ENCODE assay signal across 13 mouse cellular contexts in the genomic region with DNA sequence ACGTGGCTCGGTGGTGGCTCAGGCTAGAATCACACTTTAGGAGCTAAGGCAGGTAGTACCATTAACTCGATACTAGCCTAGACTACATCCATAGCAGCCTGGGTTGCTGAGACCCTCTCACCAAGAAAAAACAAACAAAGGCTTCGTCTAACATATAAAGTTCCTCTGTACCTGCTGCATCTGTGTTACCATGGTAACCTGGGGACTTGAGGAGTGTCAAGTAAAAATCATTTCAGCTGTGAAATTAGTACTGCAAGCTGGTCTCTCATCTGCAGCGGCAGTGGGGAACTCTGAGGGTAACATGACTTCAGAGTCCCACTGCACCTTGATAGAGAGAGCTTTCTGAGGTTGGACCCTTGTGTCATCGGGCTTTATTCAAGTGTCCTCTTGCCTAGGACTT.
DNase-seq lines count a peak whose midpoint lies in the region; ATAC-seq and TF ChIP-seq lines count a peak whose summit lies in the region.
"Had no signal": no experiment of that assay in that cellular context is flagged by ENCODE, and none has a peak within 500 bp of the region (broad histone marks: within the 10 kb centered on the region; RNA-seq: fewer than 3 reads in every experiment).

No protein-coding gene starts in this region.

- H3K27me3 ChIP-seq in heart, embryonic 10.5 days (ENCODE audit: insufficient read depth, poor library complexity, severe bottlenecking), result no peaks in the 10 kb centered on the region
- H3K27me3 ChIP-seq in kidney, postnatal 0 days (ENCODE audit: insufficient read depth, low read length), result no peaks in the 10 kb centered on the region
- H3K27me3 ChIP-seq in embryonic facial prominence, embryonic 10.5 days (replicated peaks; ENCODE audit: low read depth, poor library complexity, severe bottlenecking), result no peaks in the 10 kb centered on the region
- H3K27me3 ChIP-seq in limb, embryonic 10.5 days (ENCODE audit: low read depth, poor library complexity, severe bottlenecking), result no peaks in the 10 kb centered on the region
- H3K27me3 ChIP-seq: forebrain, embryonic 15.5 days; liver, embryonic 12.5 days; midbrain, embryonic 12.5 days had no signal

- H3K4me2 ChIP-seq in kidney, postnatal 0 days (ENCODE audit: low read length), result no peak overlapping the region
- H3K4me2 ChIP-seq: forebrain, embryonic 15.5 days; liver, embryonic 12.5 days; midbrain, embryonic 12.5 days had no signal

- H3K4me3 ChIP-seq in heart, embryonic 10.5 days, result no peak overlapping the region
- no peak overlapping the region for H3K4me3 ChIP-seq in kidney, postnatal 0 days (replicated peaks; ENCODE audit: low read depth, low read length)
- H3K4me3 ChIP-seq in embryonic facial prominence, embryonic 10.5 days, result no peak overlapping the region
- H3K4me3 ChIP-seq in limb, embryonic 10.5 days, result no peak overlapping the region
- H3K4me3 ChIP-seq: forebrain, embryonic 15.5 days; liver, embryonic 12.5 days; midbrain, embryonic 12.5 days had no signal

- intact Hi-C loops in heart, postnatal 10 days (cut with DNase I), result loop anchor here (5.0 kb wide), 2 partner anchors 35 to 65 kb away; no protein-coding TSS in a partner anchor

- H3K9me3 ChIP-seq in heart, embryonic 10.5 days, result no peaks in the 10 kb centered on the region
- H3K9me3 ChIP-seq in kidney, postnatal 0 days (replicated peaks; ENCODE audit: low read length), result no peaks in the 10 kb centered on the region
- H3K9me3 ChIP-seq in embryonic facial prominence, embryonic 10.5 days, result no peaks in the 10 kb centered on the region
- no peaks in the 10 kb centered on the region for H3K9me3 ChIP-seq in limb, embryonic 10.5 days (replicated peaks)
- H3K9me3 ChIP-seq: forebrain, embryonic 15.5 days; liver, embryonic 12.5 days; midbrain, embryonic 12.5 days had no signal

- peaks cover 35% of the 10 kb centered on the region for H3K4me1 ChIP-seq in heart, embryonic 10.5 days
- peaks cover 4% of the 10 kb centered on the region; the same call in 1 of the 2 replicates for H3K4me1 ChIP-seq in kidney, postnatal 0 days (replicated peaks; ENCODE audit: insufficient read depth, low read length)
- peaks cover 35% of the 10 kb centered on the region for H3K4me1 ChIP-seq in embryonic facial prominence, embryonic 10.5 days
- peaks cover 8% of the 10 kb centered on the region; the same call in 1 of the 2 replicates for H3K4me1 ChIP-seq in limb, embryonic 10.5 days
- H3K4me1 ChIP-seq: forebrain, embryonic 15.5 days had no signal

- no peak overlapping the region for H3K9ac ChIP-seq in kidney, postnatal 0 days (ENCODE audit: low read depth, low read length)
- H3K9ac ChIP-seq: forebrain, embryonic 15.5 days; liver, embryonic 12.5 days; midbrain, embryonic 12.5 days had no signal

- ATAC-seq in kidney, postnatal 0 days (replicated peaks; ENCODE audit: low FRiP score, low read depth), result no peak
- ATAC-seq: forebrain, embryonic 15.5 days; liver, embryonic 12.5 days had no signal

- DNase-seq in heart, embryonic 10.5 days (ENCODE audit: low spot score), result no peak
- DNase-seq in heart, postnatal 10 days, result no peak
- DNase-seq in kidney, postnatal 0 days (ENCODE audit: low spot score), result no peak
- no peak for DNase-seq in kidney, postnatal 25 days
- DNase-seq in embryonic facial prominence, embryonic 10.5 days (ENCODE audit: low spot score), result no peak
- no peak for DNase-seq in limb, embryonic 10.5 days (ENCODE audit: low spot score)
- DNase-seq in left cerebral cortex, adult 9 months (ENCODE audit: low spot score in 2 of 2), result no peak
- DNase-seq in testis, postnatal 10 days (ENCODE audit: low spot score), result no peak
- DNase-seq: right cerebral cortex, postnatal 25 days had no signal

- H3K36me3 ChIP-seq in heart, embryonic 10.5 days, result peaks cover 11% of the 10 kb centered on the region; the same call in 1 of the 2 replicates
- no peaks in the 10 kb centered on the region for H3K36me3 ChIP-seq in kidney, postnatal 0 days (ENCODE audit: insufficient read depth, low read length)
- no peaks in the 10 kb centered on the region for H3K36me3 ChIP-seq in embryonic facial prominence, embryonic 10.5 days (replicated peaks)
- H3K36me3 ChIP-seq in limb, embryonic 10.5 days, result no peaks in the 10 kb centered on the region
- H3K36me3 ChIP-seq: forebrain, embryonic 15.5 days had no signal

- H3K27ac ChIP-seq in heart, embryonic 10.5 days, result peak overlapping the region; percentile 42; the same call in 1 of the 2 replicates
- H3K27ac ChIP-seq in kidney, postnatal 0 days, result peak overlapping the region; percentile 55
- peak overlapping the region; percentile 45; the same call in 1 of the 2 replicates for H3K27ac ChIP-seq in embryonic facial prominence, embryonic 10.5 days (replicated peaks)
- peak overlapping the region; percentile 10; the same call in 1 of the 2 replicates for H3K27ac ChIP-seq in limb, embryonic 10.5 days
- H3K27ac ChIP-seq: forebrain, embryonic 15.5 days; liver, embryonic 12.5 days; midbrain, embryonic 12.5 days; stomach, postnatal 0 days had no signal

- 82% methylated on average over 6 of the region's 6 CpGs for WGBS in heart, embryonic 10.5 days
- 56% methylated on average over 6 of the region's 6 CpGs for WGBS in kidney, postnatal 0 days
- 72% methylated on average over 6 of the region's 6 CpGs for WGBS in embryonic facial prominence, embryonic 10.5 days
- WGBS in limb, embryonic 10.5 days, result 87% methylated on average over 6 of the region's 6 CpGs

- no peak for TF ChIP-seq CTCF in kidney, postnatal 0 days (IDR thresholded peaks at IDR 0.05; ENCODE audit: low read depth)
